Mouse (Mus musculus) c-Kit-negative CD71-positive TER-119-positive erythroid progenitor cells, embryonic 14.5 days (primary cell): ENCODE results near the gene Ckap5.

Experiments used
- DNase-seq: peaks from one replicate; pipeline ENCODE4 v3.0.0-alpha.2; 2013; ENCODE audit warnings: low read depth, low spot score

Gene Ckap5

GRCm38 (mm10) chr2:91652863-91653262, 126.3 kb downstream of the Ckap5 start:
- no peak for DNase-seq

GRCm38 (mm10) chr2:91655388-91655787, 128.8 kb downstream of the Ckap5 start:
- no peak for DNase-seq

GRCm38 (mm10) chr2:91655827-91656226, 129.3 kb downstream of the Ckap5 start:
- no peak for DNase-seq

GRCm38 (mm10) chr2:91656774-91657173, 130.2 kb downstream of the Ckap5 start:
- DNase-seq: no peak

- DNase-seq: no peak
These were observed 133.1 kb downstream of the Ckap5 start for GRCm38 (mm10) chr2:91659657-91660056.

GRCm38 (mm10) chr2:91660981-91661380, 134.4 kb downstream of the Ckap5 start:
- DNase-seq: no peak

GRCm38 (mm10) chr2:91664780-91665179, 138.2 kb downstream of the Ckap5 start:
- no peak for DNase-seq

GRCm38 (mm10) chr2:91666386-91666910, 139.9 kb downstream of the Ckap5 start:
- no peak for DNase-seq

- no peak for DNase-seq
These were observed 141.2 kb downstream of the Ckap5 start for GRCm38 (mm10) chr2:91667747-91668146.

- DNase-seq: no peak
These were observed 142.8 kb downstream of the Ckap5 start for GRCm38 (mm10) chr2:91669326-91669725.

- DNase-seq: no peak
These were observed 143.5 kb downstream of the Ckap5 start for GRCm38 (mm10) chr2:91670038-91670437.
